Mouse (Mus musculus): Measurements from ENCODE around the gene Sec14l5. TPM values are rescaled to one million over a fixed set of nuclear protein-coding genes. Genes with fewer than 3 reads are reported as not detected.

The Sec14l5 gene
- not detected for polyA plus RNA-seq (2017; shearing (Covaris generic))

GRCm38 (mm10) chr16:5147037-5147385 lies at the start of gene Sec14l5:
Gene Sec14l5, plus strand, starts transcription at chr16:5147109.

GRCm38 (mm10) chr16:5132401-5132801 lies 14.5 kb upstream of the Sec14l5 start, which contains the start of gene Ppl:
Gene Ppl, minus strand, starts transcription at chr16:5132421.

DNA sequence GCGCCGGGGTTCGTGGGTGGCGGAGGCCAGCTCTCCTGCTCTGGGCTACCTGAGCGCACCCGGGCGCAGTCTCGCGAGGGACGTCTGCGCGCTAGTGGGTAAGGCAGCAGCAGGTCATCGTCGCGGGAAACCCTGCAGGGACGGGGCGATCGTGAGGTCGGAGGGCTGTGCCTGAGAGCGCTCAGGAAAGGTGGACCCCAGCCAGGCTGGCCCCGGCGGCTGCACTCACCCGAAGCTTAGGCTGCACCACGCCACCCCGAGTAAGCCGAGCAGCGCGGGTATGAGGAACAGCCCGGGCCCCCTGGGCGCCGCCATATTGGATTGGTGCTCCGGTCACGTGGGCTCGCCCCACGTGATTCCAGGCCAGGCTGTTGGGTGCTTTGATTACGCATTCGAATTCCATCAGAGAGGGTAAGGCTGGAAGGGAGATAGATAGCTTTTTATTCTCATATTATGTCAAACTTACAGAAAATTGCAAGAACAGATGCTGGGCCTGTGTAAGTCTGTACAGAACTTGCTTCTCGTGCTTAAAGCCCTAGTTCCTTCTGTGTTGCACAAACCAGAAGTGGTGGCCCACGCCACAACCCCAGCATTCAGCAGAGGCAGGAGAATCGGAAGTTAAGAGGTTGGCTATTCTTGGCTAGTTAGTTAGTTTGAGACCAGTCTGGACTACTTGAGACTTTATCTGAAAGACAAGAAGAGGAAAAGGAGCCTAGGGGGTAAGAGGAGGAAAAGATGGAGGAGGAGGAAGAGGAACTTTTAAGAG lies 56.9 kb downstream of the Sec14l5 start, which contains the start of gene Nagpa:
Gene Nagpa (minus strand): TSS at position 345 of the 766 bp plus-strand sequence.

GRCm38 (mm10) chr16:5222140-5222539 lies 75.2 kb downstream of the Sec14l5 start, which contains the start of gene AU021092:
Gene AU021092, minus strand, starts transcription at chr16:5222299.

GRCm38 (mm10) chr16:5233418-5234313 lies 86.8 kb downstream of the Sec14l5 start, which contains the start of gene Alg1:
Gene Alg1, plus strand, starts transcription at chr16:5233621.

Other genes starting within 250 kb of the Sec14l5 start
- gene Nudt16l1, start 208.3 kb upstream of the Sec14l5 start, polyA plus RNA-seq (2017; shearing (Covaris generic)): 57.5 TPM
- 55.1 TPM for gene Anks3, start 182.9 kb upstream of the Sec14l5 start, polyA plus RNA-seq (2017; shearing (Covaris generic))
- not detected for gene Sept12, start 149.3 kb upstream of the Sec14l5 start, polyA plus RNA-seq (2017; shearing (Covaris generic))
- gene Smim22, start 139.8 kb upstream of the Sec14l5 start, polyA plus RNA-seq (2017; shearing (Covaris generic)): not detected
- 15.3 TPM for gene Rogdi, start 133.6 kb upstream of the Sec14l5 start, polyA plus RNA-seq (2017; shearing (Covaris generic))
- gene Glyr1, start 97.2 kb upstream of the Sec14l5 start, polyA plus RNA-seq (2017; shearing (Covaris generic)): 122 TPM
- 78.4 TPM for gene Ubn1, start 97.1 kb upstream of the Sec14l5 start, polyA plus RNA-seq (2017; shearing (Covaris generic))
- gene Ppl, start 14.7 kb upstream of the Sec14l5 start, polyA plus RNA-seq (2017; shearing (Covaris generic)): 0.15 TPM
- gene Nagpa, start 56.9 kb downstream of the Sec14l5 start, polyA plus RNA-seq (2017; shearing (Covaris generic)): 26.1 TPM
- not detected for gene AU021092, start 75.2 kb downstream of the Sec14l5 start, polyA plus RNA-seq (2017; shearing (Covaris generic))
- gene Alg1, start 86.5 kb downstream of the Sec14l5 start, polyA plus RNA-seq (2017; shearing (Covaris generic)): 40.8 TPM
- 25.8 TPM for gene Eef2kmt, start 108.9 kb downstream of the Sec14l5 start, polyA plus RNA-seq (2017; shearing (Covaris generic))